Mouse (Mus musculus): Measurements from ENCODE around the gene Sugct. TPM values are rescaled to one million over a fixed set of nuclear protein-coding genes. Genes with fewer than 3 reads are reported as not detected.
"Not testable (repeated sequence)": the region's sequence is repeated elsewhere in the genome, so short reads cannot be mapped to it uniquely, and the experiment has no call there.

The Sugct gene
- polyA plus RNA-seq, 1 experiment from 2014 or later: 6.4 TPM

DNA sequence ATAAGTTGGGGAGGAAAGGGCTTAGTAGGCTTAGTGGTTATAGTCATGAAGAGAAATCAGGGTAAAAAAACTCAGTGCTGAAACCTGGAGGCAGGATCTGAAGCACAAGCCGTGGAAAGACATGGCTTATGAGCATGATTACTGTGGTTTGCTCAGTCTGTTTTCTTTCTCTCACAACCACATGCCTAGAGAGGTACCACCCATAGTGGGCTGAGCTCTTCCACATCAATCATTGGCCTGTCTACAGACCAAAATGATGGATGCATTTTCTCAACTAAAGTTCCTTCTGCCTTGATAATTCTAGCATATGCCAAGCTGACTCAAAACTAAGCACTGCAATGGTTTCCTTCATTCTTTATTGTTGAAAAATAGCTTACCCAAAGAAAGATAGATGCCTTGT is 817.3 kb downstream of the Sugct start:
- no peak overlapping the region for H3K4me2 ChIP-seq (ENCODE audit: low read depth, low read length)
- H3K27ac ChIP-seq (ENCODE audit: low read length): no peak overlapping the region
- no peaks in the 10 kb centered on the region for H3K27me3 ChIP-seq (ENCODE audit: control insufficient read depth, insufficient read depth, low read length)
- H3K36me3 ChIP-seq (ENCODE audit: control insufficient read depth, insufficient read depth): no peaks in the 10 kb centered on the region
- H3K9me3 ChIP-seq (replicated peaks; ENCODE audit: control insufficient read depth, low read length): no peaks in the 10 kb centered on the region
- no peak overlapping the region for H3K9ac ChIP-seq (ENCODE audit: low read length)
- 71% methylated on average over 1 of the region's 1 CpGs for WGBS
- H3K4me1 ChIP-seq (ENCODE audit: control insufficient read depth, insufficient read depth, low read length): no peaks in the 10 kb centered on the region
- no peak overlapping the region for H3K4me3 ChIP-seq (ENCODE audit: low read length)
- no peak for ATAC-seq (replicated peaks; ENCODE audit: extremely low read depth, insufficient read depth, low FRiP score)

DNA sequence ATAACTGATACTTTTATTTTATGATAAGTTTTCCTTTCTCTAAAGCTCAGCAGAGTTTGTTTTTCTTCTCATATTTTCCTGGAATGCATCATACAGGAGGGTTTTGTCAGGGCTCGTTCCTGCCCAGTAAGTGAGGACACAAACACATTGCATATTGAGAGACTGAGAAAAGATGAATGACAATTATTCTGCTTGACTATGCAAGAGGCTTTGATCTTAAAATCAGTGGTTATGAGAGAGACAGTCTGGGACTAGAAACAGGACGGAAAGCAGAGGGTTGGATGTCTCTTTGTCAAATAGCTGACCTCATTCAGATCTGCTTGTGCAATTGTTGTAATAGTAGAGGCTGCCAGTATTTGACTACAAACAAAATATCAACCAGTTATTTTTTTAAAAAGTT is 835.4 kb downstream of the Sugct start:
- Histone ChIP-seq H3K27me3 (ENCODE audit: control insufficient read depth, insufficient read depth, low read length) (no peaks in the 10 kb centered on the region), H3K36me3 (ENCODE audit: control insufficient read depth, insufficient read depth) (no peaks in the 10 kb centered on the region), H3K4me1 (ENCODE audit: control insufficient read depth, insufficient read depth, low read length) (no peaks in the 10 kb centered on the region), H3K9me3 (replicated peaks; ENCODE audit: control insufficient read depth, low read length) (no peaks in the 10 kb centered on the region), H3K9ac (ENCODE audit: low read length) (no peak overlapping the region), H3K4me2 (ENCODE audit: low read depth, low read length) (no peak overlapping the region), H3K27ac (ENCODE audit: low read length) (no peak overlapping the region), H3K4me3 (ENCODE audit: low read length) (no peak overlapping the region)
- 55% methylated on average over 2 of the region's 2 CpGs for WGBS
- no peak for ATAC-seq (replicated peaks; ENCODE audit: extremely low read depth, insufficient read depth, low FRiP score)

DNA sequence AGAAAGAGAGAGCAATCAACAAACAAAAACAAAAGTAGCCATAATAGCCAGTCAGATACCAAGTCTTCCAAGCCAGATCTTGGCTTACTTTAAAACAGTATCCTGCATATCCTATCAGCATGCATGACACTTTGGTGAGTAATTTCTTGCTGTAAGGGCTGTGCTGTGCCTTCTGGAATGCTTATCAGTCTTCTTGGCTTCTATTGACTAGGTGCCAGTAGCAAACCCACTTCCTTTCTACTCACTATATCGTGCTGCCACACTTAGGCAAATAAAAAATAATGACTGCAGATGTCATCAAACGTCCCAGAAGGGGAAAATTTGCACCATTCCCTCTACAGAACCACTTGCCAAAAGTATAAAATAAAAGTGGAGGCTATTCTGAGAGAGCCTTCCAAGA is 848.1 kb downstream of the Sugct start:
- no peak overlapping the region for H3K4me2 ChIP-seq (ENCODE audit: low read depth, low read length)
- H3K27me3 ChIP-seq (ENCODE audit: control insufficient read depth, insufficient read depth, low read length): no peaks in the 10 kb centered on the region
- 26% methylated on average over 2 of the region's 2 CpGs for WGBS
- H3K4me1 ChIP-seq (ENCODE audit: control insufficient read depth, insufficient read depth, low read length): peaks cover 4% of the 10 kb centered on the region; the same call in 1 of the 2 replicates
- no peaks in the 10 kb centered on the region for H3K9me3 ChIP-seq (replicated peaks; ENCODE audit: control insufficient read depth, low read length)
- no peaks in the 10 kb centered on the region for H3K36me3 ChIP-seq (ENCODE audit: control insufficient read depth, insufficient read depth)
- H3K9ac ChIP-seq (ENCODE audit: low read length): no peak overlapping the region
- H3K4me3 ChIP-seq (ENCODE audit: low read length): no peak overlapping the region
- ATAC-seq (replicated peaks; ENCODE audit: extremely low read depth, insufficient read depth, low FRiP score): no peak
- no peak overlapping the region for H3K27ac ChIP-seq (ENCODE audit: low read length)

DNA sequence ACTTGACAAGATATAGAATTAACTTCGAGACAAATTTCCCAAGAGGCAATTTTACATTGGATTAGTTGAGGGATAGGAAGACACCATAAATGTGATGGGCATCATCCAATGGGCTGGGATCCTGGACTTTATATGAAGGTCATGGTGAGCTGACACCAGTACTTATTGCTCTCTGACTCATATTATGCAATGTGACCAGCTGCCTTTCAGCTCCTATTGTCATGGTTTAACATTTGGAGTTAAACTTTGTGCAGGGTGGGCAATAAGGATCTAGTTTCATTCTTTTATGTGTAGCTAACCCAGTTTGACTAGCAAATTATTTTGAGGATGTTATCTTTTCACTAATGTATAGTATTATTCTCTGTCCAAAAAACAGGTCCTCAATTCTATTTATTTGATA is 854.4 kb downstream of the Sugct start:
- Histone ChIP-seq H3K36me3 (ENCODE audit: control insufficient read depth, insufficient read depth) (no peaks in the 10 kb centered on the region), H3K27me3 (ENCODE audit: control insufficient read depth, insufficient read depth, low read length) (no peaks in the 10 kb centered on the region), H3K4me3 (ENCODE audit: low read length) (no peak overlapping the region), H3K9ac (ENCODE audit: low read length) (no peak overlapping the region), H3K27ac (ENCODE audit: low read length) (no peak overlapping the region), H3K4me2 (ENCODE audit: low read depth, low read length) (no peak overlapping the region), H3K9me3 (replicated peaks; ENCODE audit: control insufficient read depth, low read length) (no peaks in the 10 kb centered on the region), H3K4me1 (ENCODE audit: control insufficient read depth, insufficient read depth, low read length) (no peaks in the 10 kb centered on the region)
- no peak for ATAC-seq (replicated peaks; ENCODE audit: extremely low read depth, insufficient read depth, low FRiP score)
- 82% methylated on average over 1 of the region's 1 CpGs for WGBS

- H3K4me1 ChIP-seq (ENCODE audit: control insufficient read depth, insufficient read depth, low read length): peaks cover 1% of the 10 kb centered on the region; the same call in 1 of the 2 replicates
- no peak overlapping the region for H3K4me2 ChIP-seq (ENCODE audit: low read depth, low read length)
- H3K27ac ChIP-seq (ENCODE audit: low read length): no peak overlapping the region
- no peak overlapping the region for H3K9ac ChIP-seq (ENCODE audit: low read length)
- no peaks in the 10 kb centered on the region for H3K9me3 ChIP-seq (replicated peaks; ENCODE audit: control insufficient read depth, low read length)
- no peaks in the 10 kb centered on the region for H3K36me3 ChIP-seq (ENCODE audit: control insufficient read depth, insufficient read depth)
- no peaks in the 10 kb centered on the region for H3K27me3 ChIP-seq (ENCODE audit: control insufficient read depth, insufficient read depth, low read length)
- H3K4me3 ChIP-seq (ENCODE audit: low read length): no peak overlapping the region
- WGBS: 70% methylated on average over 3 of the region's 3 CpGs
- no peak for ATAC-seq (replicated peaks; ENCODE audit: extremely low read depth, insufficient read depth, low FRiP score)
Observed at GRCm38 (mm10) chr13:16838409-16838808, 856.9 kb downstream of the Sugct start.

- no peaks in the 10 kb centered on the region for H3K27me3 ChIP-seq (ENCODE audit: control insufficient read depth, insufficient read depth, low read length)
- peaks cover 2% of the 10 kb centered on the region; the same call in 1 of the 2 replicates for H3K4me1 ChIP-seq (ENCODE audit: control insufficient read depth, insufficient read depth, low read length)
- H3K9me3 ChIP-seq (replicated peaks; ENCODE audit: control insufficient read depth, low read length): no peaks in the 10 kb centered on the region
- H3K4me3 ChIP-seq (ENCODE audit: low read length): no peak overlapping the region
- no peak overlapping the region for H3K4me2 ChIP-seq (ENCODE audit: low read depth, low read length)
- H3K36me3 ChIP-seq (ENCODE audit: control insufficient read depth, insufficient read depth): no peaks in the 10 kb centered on the region
- H3K9ac ChIP-seq (ENCODE audit: low read length): no peak overlapping the region
- 50% methylated on average over 2 of the region's 2 CpGs for WGBS
- ATAC-seq (replicated peaks; ENCODE audit: extremely low read depth, insufficient read depth, low FRiP score): no peak
- no peak overlapping the region for H3K27ac ChIP-seq (ENCODE audit: low read length)
Observed at GRCm38 (mm10) chr13:16835111-16835510, 860.2 kb downstream of the Sugct start.

GRCm38 (mm10) chr13:16833069-16833468 is 862.3 kb downstream of the Sugct start:
- H3K36me3 ChIP-seq (ENCODE audit: control insufficient read depth, insufficient read depth): no peaks in the 10 kb centered on the region
- H3K4me1 ChIP-seq (ENCODE audit: control insufficient read depth, insufficient read depth, low read length): peaks cover 2% of the 10 kb centered on the region; the same call in 1 of the 2 replicates
- no peak overlapping the region for H3K4me3 ChIP-seq (ENCODE audit: low read length)
- ATAC-seq (replicated peaks; ENCODE audit: extremely low read depth, insufficient read depth, low FRiP score): no peak
- no peak overlapping the region for H3K9ac ChIP-seq (ENCODE audit: low read length)
- H3K27me3 ChIP-seq (ENCODE audit: control insufficient read depth, insufficient read depth, low read length): no peaks in the 10 kb centered on the region
- no peak overlapping the region for H3K27ac ChIP-seq (ENCODE audit: low read length)
- H3K4me2 ChIP-seq (ENCODE audit: low read depth, low read length): no peak overlapping the region
- no peaks in the 10 kb centered on the region for H3K9me3 ChIP-seq (replicated peaks; ENCODE audit: control insufficient read depth, low read length)

GRCm38 (mm10) chr13:16831840-16832239 is 863.5 kb downstream of the Sugct start:
- ATAC-seq (replicated peaks; ENCODE audit: extremely low read depth, insufficient read depth, low FRiP score): no peak
- Histone ChIP-seq H3K4me1 (ENCODE audit: control insufficient read depth, insufficient read depth, low read length) (peaks cover 2% of the 10 kb centered on the region; the same call in 1 of the 2 replicates), H3K9me3 (replicated peaks; ENCODE audit: control insufficient read depth, low read length) (no peaks in the 10 kb centered on the region), H3K4me2 (ENCODE audit: low read depth, low read length) (no peak overlapping the region), H3K27me3 (ENCODE audit: control insufficient read depth, insufficient read depth, low read length) (no peaks in the 10 kb centered on the region), H3K36me3 (ENCODE audit: control insufficient read depth, insufficient read depth) (no peaks in the 10 kb centered on the region), H3K4me3 (ENCODE audit: low read length) (no peak overlapping the region), H3K27ac (ENCODE audit: low read length) (no peak overlapping the region), H3K9ac (ENCODE audit: low read length) (no peak overlapping the region)
- 71% methylated on average over 8 of the region's 8 CpGs for WGBS

DNA sequence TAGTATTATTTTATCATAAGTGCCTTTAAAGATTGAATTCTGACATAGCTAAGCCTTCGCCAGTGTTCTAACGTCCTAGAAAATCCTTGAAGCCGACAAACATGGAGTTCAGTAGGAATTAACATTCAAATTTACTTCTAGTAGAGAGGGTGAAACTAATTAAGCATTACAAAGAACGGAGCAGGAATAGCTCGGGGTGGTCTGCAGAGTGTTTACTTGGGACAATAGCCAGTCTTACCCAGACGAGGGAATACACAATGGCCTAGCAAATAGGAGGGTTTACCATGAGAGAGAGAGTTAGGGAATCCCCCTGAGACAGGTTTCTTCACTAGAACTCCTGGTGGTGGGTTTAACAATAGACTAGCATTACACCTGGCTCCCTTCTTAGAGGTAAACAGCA is 865.1 kb downstream of the Sugct start:
- H3K4me1 ChIP-seq (ENCODE audit: control insufficient read depth, insufficient read depth, low read length); H3K9me3 ChIP-seq (replicated peaks; ENCODE audit: control insufficient read depth, low read length); H3K27ac ChIP-seq (ENCODE audit: low read length); H3K4me3 ChIP-seq (ENCODE audit: low read length); H3K27me3 ChIP-seq (ENCODE audit: control insufficient read depth, insufficient read depth, low read length); H3K4me2 ChIP-seq (ENCODE audit: low read depth, low read length); H3K9ac ChIP-seq (ENCODE audit: low read length); ATAC-seq (replicated peaks; ENCODE audit: extremely low read depth, insufficient read depth, low FRiP score); H3K36me3 ChIP-seq (ENCODE audit: control insufficient read depth, insufficient read depth): not testable (repeated sequence)
- WGBS: 68% methylated on average over 6 of the region's 6 CpGs

DNA sequence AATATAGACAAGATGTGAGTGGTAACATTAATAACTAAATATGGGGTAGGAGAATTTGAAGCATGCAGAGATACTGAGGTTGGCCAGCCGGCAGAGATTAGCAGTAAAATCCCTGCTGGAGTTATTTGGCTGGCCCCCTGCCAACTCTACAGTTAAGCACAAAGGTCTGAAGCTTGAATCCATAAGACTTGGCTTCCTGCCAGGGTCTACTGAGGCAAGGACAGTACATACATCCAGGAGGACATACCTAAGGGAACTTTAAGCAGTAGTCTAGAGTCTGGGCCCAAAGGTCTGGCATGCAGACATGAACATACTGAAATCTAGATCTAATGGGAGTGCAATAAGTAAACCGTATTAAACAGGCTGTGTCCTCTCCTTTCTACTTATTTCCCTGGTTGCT is 865.8 kb downstream of the Sugct start:
- H3K27ac ChIP-seq (ENCODE audit: low read length): peak overlapping the region; percentile 51
- 37% methylated on average over 2 of the region's 2 CpGs for WGBS
- H3K9me3 ChIP-seq (replicated peaks; ENCODE audit: control insufficient read depth, low read length): no peaks in the 10 kb centered on the region
- H3K9ac ChIP-seq (ENCODE audit: low read length): no peak overlapping the region
- H3K4me2 ChIP-seq (ENCODE audit: low read depth, low read length): no peak overlapping the region
- ATAC-seq (replicated peaks; ENCODE audit: extremely low read depth, insufficient read depth, low FRiP score): no peak
- H3K4me3 ChIP-seq (ENCODE audit: low read length): no peak overlapping the region
- peaks cover 2% of the 10 kb centered on the region; the same call in 1 of the 2 replicates for H3K4me1 ChIP-seq (ENCODE audit: control insufficient read depth, insufficient read depth, low read length)
- H3K27me3 ChIP-seq (ENCODE audit: control insufficient read depth, insufficient read depth, low read length): no peaks in the 10 kb centered on the region
- no peaks in the 10 kb centered on the region for H3K36me3 ChIP-seq (ENCODE audit: control insufficient read depth, insufficient read depth)

Data from heart, embryonic 16.5 days (tissue).